Mouse (Mus musculus) c-Kit-negative CD71-positive TER-119-positive erythroid progenitor cells, embryonic 14.5 days (primary cell): ENCODE measurements around the gene Tbx1.
"Not testable (repeated sequence)": the region's sequence is repeated elsewhere in the genome, so short reads cannot be mapped to it uniquely, and the experiment has no call there.

Source experiments
- DNase-seq: peaks from one replicate; pipeline ENCODE4 v3.0.0-alpha.2; 2013; ENCODE audit warnings: low read depth, low spot score

Gene Tbx1

GRCm38 (mm10) chr16:18554721-18555120 lies 35.8 kb downstream of the Tbx1 start:
- no peak for DNase-seq

GRCm38 (mm10) chr16:18552106-18552710 lies 38.3 kb downstream of the Tbx1 start:
- DNase-seq, result no peak

GRCm38 (mm10) chr16:18551604-18552003 lies 38.9 kb downstream of the Tbx1 start:
- no peak for DNase-seq

GRCm38 (mm10) chr16:18547891-18548290 lies 42.6 kb downstream of the Tbx1 start:
- DNase-seq, result no peak

GRCm38 (mm10) chr16:18543151-18543829 lies 47.2 kb downstream of the Tbx1 start:
- no peak for DNase-seq

- no peak for DNase-seq
Observed at GRCm38 (mm10) chr16:18539281-18539680, 51.2 kb downstream of the Tbx1 start.

- DNase-seq, result no peak
Observed at GRCm38 (mm10) chr16:18537407-18537990, 53.0 kb downstream of the Tbx1 start.

GRCm38 (mm10) chr16:18533061-18533460 lies 57.4 kb downstream of the Tbx1 start:
- not testable (repeated sequence) for DNase-seq
